In the genomic region with DNA sequence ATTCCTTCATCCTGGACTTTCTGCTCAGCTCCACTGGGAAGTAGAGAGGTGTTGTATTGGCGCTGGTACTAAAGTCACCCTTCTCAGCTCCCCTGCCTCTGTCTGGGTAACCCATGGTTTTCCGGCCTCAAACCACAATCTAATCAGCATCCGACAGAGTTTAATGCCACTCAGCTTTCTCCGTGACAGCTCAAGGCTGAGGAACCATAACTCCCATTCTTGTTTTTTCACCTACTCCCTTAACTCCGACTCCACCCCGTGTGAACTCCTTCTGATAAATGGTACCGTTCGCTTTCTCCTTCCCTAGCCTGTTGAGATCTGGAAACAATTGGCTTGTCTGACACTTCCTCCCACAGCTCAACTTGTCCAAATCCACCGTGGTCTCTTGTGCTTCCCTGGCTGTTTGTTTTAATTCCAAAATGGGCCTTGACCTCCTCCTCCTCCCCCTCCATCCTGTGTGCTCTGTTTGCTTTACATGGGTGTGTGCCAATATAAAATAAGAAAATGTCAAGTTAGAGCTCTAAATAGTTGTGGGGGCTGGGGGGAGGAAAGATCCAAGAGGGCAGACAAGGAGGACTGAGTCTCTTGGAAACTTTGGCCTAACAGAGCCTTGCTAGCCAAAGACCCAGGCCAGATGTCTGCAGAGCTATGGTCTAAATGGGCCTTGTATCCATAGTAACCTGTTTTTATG, we compare ENCODE assay signal across 7 mouse cellular contexts. TPM values are rescaled to one million over a fixed set of nuclear protein-coding genes. Genes with fewer than 3 reads are reported as not detected.
DNase-seq lines count a peak whose midpoint lies in the region; ATAC-seq and TF ChIP-seq lines count a peak whose summit lies in the region.

No protein-coding gene starts in this region.

- H3K27ac ChIP-seq in embryonic facial prominence, embryonic 14.5 days (replicated peaks; ENCODE audit: low read depth, low read length): peak overlapping the region; percentile 4
- H3K27ac ChIP-seq in limb, embryonic 13.5 days: peak overlapping the region; percentile 81
- no peak overlapping the region for H3K27ac ChIP-seq in layer of hippocampus, adult 2 months

- peak; percentile 51 for DNase-seq in thymus, postnatal 0 days (ENCODE audit: low spot score)
- no peak for DNase-seq in thymus, postnatal 4 days
- DNase-seq in embryonic facial prominence, embryonic 14.5 days (ENCODE audit: low spot score): peak; percentile 85
- peak; percentile 22 for DNase-seq in thymus, postnatal 25 days
- no peak for DNase-seq in layer of hippocampus, adult 2 months (ENCODE audit: low spot score in 2 of 2)
- no peak for DNase-seq in MN1 (ENCODE audit: low spot score)

- no peak for TF ChIP-seq CTCF in layer of hippocampus, adult 2 months (conservative IDR thresholded peaks at IDR 0.05)

- peaks cover 21% of the 10 kb centered on the region for H3K4me1 ChIP-seq in embryonic facial prominence, embryonic 14.5 days (ENCODE audit: control insufficient read depth, insufficient read depth, low read length)
- H3K4me1 ChIP-seq in limb, embryonic 13.5 days: peaks cover 29% of the 10 kb centered on the region

- H3K4me2 ChIP-seq in embryonic facial prominence, embryonic 14.5 days (ENCODE audit: low read depth, low read length): no peak overlapping the region
- peak overlapping the region; percentile 7; the same call in 1 of the 2 replicates for H3K4me2 ChIP-seq in limb, embryonic 13.5 days (replicated peaks)

- H3K9me3 ChIP-seq in embryonic facial prominence, embryonic 14.5 days (ENCODE audit: control insufficient read depth, low read length): no peaks in the 10 kb centered on the region
- no peaks in the 10 kb centered on the region for H3K9me3 ChIP-seq in limb, embryonic 13.5 days

- no peak overlapping the region for H3K4me3 ChIP-seq in embryonic facial prominence, embryonic 14.5 days (ENCODE audit: low read depth, low read length)
- no peak overlapping the region for H3K4me3 ChIP-seq in limb, embryonic 13.5 days
- no peak overlapping the region for H3K4me3 ChIP-seq in layer of hippocampus, adult 2 months

- no peak overlapping the region for H3K9ac ChIP-seq in embryonic facial prominence, embryonic 14.5 days (ENCODE audit: low read depth, low read length)
- H3K9ac ChIP-seq in limb, embryonic 13.5 days: no peak overlapping the region

- WGBS in embryonic facial prominence, embryonic 14.5 days: 22% methylated on average over 9 of the region's 9 CpGs
- 35% methylated on average over 9 of the region's 9 CpGs for WGBS in limb, embryonic 13.5 days

- no peaks in the 10 kb centered on the region for H3K36me3 ChIP-seq in embryonic facial prominence, embryonic 14.5 days (ENCODE audit: control insufficient read depth, insufficient read depth, low read length)
- no peaks in the 10 kb centered on the region for H3K36me3 ChIP-seq in limb, embryonic 13.5 days

- ATAC-seq in embryonic facial prominence, embryonic 14.5 days (ENCODE audit: low read depth): peak; percentile 77
- peak; percentile 82 for ATAC-seq in limb, embryonic 13.5 days (ENCODE audit: low FRiP score, low read depth)

- H3K27me3 ChIP-seq in embryonic facial prominence, embryonic 14.5 days (replicated peaks; ENCODE audit: control insufficient read depth, insufficient read depth, low read length): no peaks in the 10 kb centered on the region
- H3K27me3 ChIP-seq in limb, embryonic 13.5 days: no peaks in the 10 kb centered on the region

RNA-seq across cellular contexts. Expression of gene Serp2, which starts 12.7 kb away (rescaled TPM):
- polyA plus RNA-seq in thymus, postnatal 0 days (2015; fragmentation: Nextera tagmentation; extraction: Ambion mirVana): 5.8 and 6.6 TPM in 2 replicates
- 12.5 and 13.1 TPM in 2 replicates for polyA plus RNA-seq in embryonic facial prominence, embryonic 14.5 days (2014; fragmentation: Nextera tagmentation; extraction: Ambion mirVana)
- polyA plus RNA-seq in limb, embryonic 13.5 days (2015; fragmentation: Nextera tagmentation; extraction: Ambion mirVana): 15.0 and 18.7 TPM in 2 replicates
- total RNA-seq in layer of hippocampus, adult 2 months (2021): 100 to 1,000 TPM; 142 to 158 TPM

Comparison
In these comparisons a context has a peak if more than half of its experiments do, and no peak if none do; other contexts are left out.
1. DNase-seq: peak in thymus, postnatal 0 days (single experiment), embryonic facial prominence, embryonic 14.5 days (single experiment) and thymus, postnatal 25 days (single experiment); none in thymus, postnatal 4 days (single experiment), layer of hippocampus, adult 2 months (0 of 2) and MN1 (single experiment).